Mouse (Mus musculus) adrenal gland, adult (tissue): ENCODE measurements at regions not wholly inside any gene's neighbourhood (a gene's known extent, or its start where the extent isn't known, plus 50 kb on each side); places are given as distances from the start of the nearest gene placed in this dataset.
"Not testable (repeated sequence)": the region's sequence is repeated elsewhere in the genome, so short reads cannot be mapped to it uniquely, and the experiment has no call there.

Source experiments
- DNase-seq, 2 experiments: peaks; one replicate each; pipeline ENCODE4 v3.0.0; 2022 to 2023; ENCODE audit warnings: low spot score in 1 of 2; ENCODE audit not compliant: inconsistent age in 2 of 2

DNA sequence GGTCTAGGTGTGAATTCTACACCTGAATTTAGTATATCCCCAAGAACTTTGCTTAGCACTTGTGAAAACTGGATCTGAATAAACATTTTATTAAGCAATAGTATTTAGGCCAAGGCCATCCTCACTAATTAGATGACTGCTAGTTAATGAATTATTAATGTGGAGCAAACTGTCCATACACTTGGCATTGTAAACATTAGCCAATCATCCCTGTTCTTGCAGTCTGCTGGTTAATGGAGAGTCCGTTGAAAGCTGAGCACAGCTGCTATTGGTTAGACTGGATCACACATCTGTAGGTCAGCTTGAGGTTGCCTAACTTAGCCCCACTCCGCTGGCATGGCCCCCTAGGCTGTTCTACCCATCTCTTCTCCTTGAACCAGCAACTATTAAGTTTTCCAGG is 826.2 kb upstream of the 4930452B06Rik start:
- DNase-seq = no peak

DNA sequence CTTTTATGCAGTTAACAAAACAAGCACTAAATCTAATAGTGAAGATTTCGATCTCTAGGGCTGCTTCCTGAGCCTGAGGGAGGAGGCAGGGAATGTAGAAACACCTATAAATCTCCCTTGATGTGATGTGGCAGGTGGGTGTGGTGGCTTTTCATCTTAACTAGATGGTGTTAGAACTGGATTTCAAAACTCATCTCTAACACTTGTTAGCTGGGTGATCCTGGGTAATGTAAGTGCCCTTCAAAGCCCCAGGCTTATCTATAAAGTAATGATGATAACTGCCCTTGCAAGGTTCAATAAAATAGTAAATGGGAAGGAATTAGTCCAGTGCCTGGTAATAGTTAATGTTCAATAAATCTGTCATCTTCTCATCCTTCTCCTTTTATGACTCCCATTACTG is 822.5 kb upstream of the 4930452B06Rik start:
- no peak for DNase-seq

DNA sequence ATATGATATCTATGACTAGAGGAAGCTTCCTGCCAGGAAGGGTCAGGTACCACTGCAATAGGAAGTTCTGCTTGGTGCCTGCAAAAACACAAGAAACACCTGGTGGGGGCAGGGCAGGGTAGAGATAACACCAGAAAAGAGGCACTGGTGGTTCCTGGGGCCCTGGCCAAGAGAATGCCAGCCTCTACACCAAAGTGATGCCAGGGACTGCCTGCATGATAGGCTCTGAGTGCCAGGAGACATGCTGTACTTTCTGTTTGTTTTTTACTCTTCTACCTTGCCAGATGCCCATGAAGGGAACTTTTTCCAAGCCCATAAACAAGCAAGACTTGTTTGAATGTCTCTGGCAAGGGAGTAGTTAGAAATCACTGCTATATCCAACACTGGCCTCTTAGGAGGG is 812.9 kb upstream of the 4930452B06Rik start:
- DNase-seq = no peak

- DNase-seq = peak in 1 of 2 experiments; percentile 58
Observed at GRCm38 (mm10) chr14:9475169-9475568, 809.1 kb upstream of the 4930452B06Rik start.

DNA sequence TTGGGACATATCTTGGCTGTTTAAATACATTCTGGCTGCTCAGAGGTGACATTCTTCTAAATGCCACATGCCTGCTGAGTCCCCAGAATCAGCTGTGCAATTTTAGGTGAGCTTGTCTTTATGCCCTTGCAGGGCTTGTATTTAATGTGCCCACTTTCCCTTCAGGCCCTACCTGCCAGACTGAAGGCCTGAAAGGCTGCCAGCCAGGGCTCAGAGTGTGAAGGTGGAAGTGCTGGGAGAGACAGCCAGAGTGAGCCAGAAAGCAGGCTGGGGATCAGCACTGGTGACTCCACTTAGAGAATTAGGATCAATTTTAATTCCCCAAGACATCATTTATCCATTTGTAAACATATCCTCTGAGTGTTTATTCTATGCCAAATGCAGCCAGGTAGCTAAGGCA is 803.6 kb upstream of the 4930452B06Rik start:
- DNase-seq = no peak

DNA sequence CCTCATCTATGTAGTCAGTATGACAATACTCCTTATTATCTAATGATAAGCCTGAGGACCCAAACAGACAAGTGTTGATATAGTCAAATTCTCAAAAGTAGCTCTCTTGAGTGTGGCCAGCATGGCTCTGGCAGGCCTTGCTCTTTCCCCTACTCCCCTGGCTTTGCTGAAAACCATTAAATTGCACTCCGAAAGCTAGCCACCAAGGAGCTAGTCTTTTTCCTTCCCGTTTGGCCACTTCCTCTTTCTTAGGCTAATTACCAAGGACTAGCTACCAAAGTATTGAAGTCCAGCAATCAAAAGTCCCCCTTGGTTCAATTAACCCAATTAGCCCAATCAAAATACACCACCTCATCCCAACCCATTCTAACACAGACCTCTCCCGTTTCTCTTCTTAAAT is 802.6 kb upstream of the 4930452B06Rik start:
- no peak for DNase-seq

- DNase-seq = no peak
Observed at GRCm38 (mm10) chr14:9467690-9468458, 801.8 kb upstream of the 4930452B06Rik start.

DNA sequence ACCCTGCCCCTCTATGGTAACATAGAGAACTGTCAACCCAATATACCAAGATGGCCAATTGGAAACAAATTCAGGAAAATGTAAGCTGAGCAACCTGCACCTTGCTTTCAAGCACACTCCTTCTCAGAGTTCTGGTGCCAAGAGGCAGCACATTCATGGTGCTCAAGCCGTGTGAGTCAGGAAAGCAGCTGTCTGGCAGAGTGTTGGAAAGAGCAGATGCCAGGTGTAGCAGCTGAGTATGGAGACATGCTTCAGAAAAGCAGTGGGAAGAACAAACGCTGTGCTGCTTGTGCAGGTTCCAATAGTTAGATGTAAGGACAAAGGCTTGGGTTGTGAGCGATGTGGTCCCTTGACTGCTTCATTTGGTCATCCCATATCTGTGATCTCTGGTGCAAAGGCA is 794.0 kb upstream of the 4930452B06Rik start:
- no peak for DNase-seq

- DNase-seq = no peak
Observed at GRCm38 (mm10) chr14:9458856-9459255, 792.8 kb upstream of the 4930452B06Rik start.

DNA sequence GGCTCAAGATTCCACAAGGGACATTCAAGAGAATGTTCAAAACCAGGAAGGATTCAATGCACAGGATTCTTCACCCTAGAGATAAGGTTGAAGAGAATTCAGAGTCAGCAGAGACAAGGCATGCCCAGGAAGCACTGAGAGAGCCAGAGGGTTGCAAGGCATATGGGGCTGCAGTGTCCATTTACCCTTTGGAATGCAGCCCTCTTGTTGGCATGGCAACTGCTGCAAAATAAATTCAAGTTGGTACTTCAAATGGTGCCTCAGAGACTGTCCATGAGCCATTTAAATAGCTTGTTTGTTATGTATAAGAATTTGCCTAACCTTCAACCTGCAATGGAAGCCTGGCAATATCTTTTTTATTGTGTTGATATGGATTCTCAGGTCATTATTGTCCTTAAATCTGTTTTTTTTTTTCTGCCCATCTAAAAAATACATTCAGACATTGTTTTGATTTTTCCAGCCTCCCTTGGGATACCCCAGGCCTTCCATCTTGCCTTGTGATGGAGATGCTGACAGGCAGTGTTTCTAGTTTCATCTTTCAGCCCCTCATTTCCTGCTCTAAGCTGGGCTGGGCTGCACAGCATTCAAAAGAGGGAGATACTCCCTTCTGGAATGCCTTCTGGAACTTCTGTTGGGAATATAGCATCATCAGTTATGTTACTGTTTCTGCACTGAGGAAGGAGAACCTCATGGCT is 791.9 kb upstream of the 4930452B06Rik start:
- no peak for DNase-seq

- peak; percentile 59 to 69 for DNase-seq
Observed at GRCm38 (mm10) chr14:9455986-9456385, 789.9 kb upstream of the 4930452B06Rik start.

DNA sequence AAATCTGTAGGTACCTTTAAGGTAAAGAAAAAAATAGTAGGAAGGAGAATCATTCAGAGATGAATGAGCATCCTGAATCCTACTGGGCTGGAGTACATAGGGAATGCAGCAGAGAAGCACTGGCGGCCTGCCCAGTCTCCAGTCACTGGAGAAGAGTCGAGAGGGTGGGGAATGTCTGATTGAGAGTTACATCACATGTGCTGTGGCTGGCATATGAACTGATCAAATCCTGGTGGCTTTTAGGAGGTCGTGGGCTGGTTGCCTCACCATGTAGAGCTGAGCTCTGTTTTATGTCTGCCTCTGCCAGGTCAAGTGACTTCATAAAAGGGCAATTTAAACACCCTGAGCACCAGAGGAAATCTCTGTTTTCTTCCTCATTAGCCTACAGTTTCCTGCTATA is 783.9 kb upstream of the 4930452B06Rik start:
- DNase-seq = peak; percentile 68 to 74

DNA sequence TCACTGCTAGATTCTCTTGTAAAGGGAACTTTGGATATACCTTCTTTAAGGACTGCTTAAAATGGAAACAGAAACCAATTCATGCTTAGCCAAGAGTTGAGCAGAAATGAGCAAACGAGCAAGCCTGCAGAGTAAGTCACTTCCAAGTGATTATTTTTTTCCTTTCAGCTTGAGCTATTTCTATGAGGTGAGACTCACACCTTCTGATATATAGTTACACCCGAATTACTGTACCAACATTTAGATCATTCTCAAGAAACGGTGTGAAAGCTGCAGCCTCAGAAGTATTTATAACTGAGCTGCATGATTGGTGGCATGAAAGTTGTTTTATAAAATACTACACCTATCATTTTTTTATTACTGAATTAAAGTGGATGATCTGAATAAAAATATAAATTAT is 771.9 kb upstream of the 4930452B06Rik start:
- no peak for DNase-seq

DNA sequence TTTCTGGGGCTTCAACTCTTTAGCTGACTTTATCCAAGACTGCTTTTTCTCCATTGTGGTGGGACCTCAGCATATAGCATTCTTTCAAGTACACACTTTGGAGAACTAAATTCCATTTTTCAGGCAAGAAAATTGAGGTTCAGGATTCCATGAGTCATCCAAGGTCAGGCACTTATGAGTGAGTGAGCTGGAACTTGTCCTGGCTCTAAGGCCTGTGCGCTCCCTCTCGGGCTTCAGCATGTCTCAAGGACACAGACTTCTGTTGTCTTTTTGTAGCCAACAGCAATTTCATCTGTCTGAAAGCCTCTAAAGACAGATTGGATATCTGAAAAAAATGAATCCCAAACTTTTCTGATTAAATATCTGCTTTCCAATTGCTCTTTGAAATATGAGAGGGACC is 769.1 kb upstream of the 4930452B06Rik start:
- DNase-seq = peak; percentile 48 to 76

- DNase-seq = peak in 1 of 2 experiments; percentile 52
Observed at GRCm38 (mm10) chr14:9433081-9433590, 767.1 kb upstream of the 4930452B06Rik start.

DNA sequence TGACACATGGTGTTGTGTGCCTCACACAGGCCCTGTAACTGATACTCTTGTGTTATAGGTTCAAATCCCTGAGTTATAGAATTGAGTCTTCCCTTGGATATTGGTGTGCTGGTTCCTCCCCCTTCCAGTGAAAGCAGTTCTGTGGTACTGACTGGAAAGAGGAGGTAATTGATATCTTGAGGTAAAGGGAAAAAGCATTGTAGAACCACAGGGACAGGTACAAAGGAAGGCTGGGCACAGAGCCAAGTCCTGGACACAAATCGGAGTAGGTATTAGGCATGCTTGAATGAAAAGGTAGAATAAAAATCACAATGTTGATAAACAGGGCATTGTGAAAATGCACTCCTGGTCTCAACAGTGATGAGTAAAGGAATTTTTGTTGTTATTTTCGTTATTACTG is 765.8 kb upstream of the 4930452B06Rik start:
- no peak for DNase-seq

- DNase-seq = no peak
Observed at GRCm38 (mm10) chr14:9411822-9412403, 745.9 kb upstream of the 4930452B06Rik start.

- DNase-seq = no peak
Observed at GRCm38 (mm10) chr14:9403688-9404087, 737.6 kb upstream of the 4930452B06Rik start.

DNA sequence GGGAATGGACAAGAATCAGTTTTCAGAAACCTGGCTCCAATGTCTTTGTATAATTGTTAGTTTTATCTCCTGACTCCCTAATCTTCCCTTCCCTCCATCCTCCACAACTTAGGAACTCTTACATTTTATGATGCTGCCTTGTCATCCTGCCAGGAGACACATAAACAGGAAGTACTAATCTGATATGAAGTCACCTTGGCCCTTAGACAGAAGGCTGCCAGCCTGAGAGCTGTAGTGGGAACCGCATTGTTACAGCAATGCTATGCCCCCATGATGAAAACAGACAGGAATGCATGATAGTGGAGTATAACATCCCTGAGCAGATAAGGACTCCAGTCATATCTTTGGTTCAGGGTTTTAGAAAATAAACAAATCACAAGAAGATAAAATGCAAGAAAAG is 734.8 kb upstream of the 4930452B06Rik start:
- DNase-seq = no peak

DNA sequence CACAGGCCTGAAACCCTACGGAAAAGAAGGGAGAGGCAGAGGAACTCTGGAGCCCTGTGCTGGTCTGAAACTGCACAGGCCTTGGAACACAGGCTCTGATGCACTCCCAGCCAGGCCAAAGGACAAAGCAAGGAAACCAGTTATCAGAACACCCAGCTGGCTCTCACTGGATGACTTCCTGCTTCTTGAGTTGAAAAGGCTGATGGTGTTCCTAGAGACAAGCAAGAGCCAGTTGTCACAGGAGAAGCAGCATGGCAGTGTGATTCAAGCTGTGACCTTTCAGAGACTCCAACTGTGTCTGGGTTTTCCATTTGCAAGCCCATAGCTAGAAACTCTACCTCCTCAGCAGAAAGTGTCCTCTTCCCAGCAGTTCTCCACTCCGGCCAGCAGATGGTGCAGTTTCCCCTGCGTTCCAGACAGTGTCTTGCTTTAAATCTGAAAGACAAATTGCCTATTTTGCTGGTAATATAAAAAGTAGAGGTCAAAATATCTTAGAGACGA is 727.3 kb upstream of the 4930452B06Rik start:
- DNase-seq = peak; percentile 77 to 92

GRCm38 (mm10) chr14:9389878-9390536 is 724.0 kb upstream of the 4930452B06Rik start:
- DNase-seq = not testable (repeated sequence)
